Mouse (Mus musculus) liver, adult 2 months (tissue): ENCODE measurements around the gene Dync2h1.

Experiments
- CTCF ChIP-seq: fragments of 200-500 bp; IDR thresholded peaks from 2 replicates; pipeline ENCODE4 v1.5.1; 2011; ENCODE audit warnings: low read depth, low read length, control low read depth
- POLR2A ChIP-seq: fragments of 200-500 bp; IDR thresholded peaks from 2 replicates; pipeline ENCODE4 v1.6.1; 2011; ENCODE audit warnings: low read length, control low read depth; ENCODE audit not compliant: insufficient read depth; ENCODE audit errors: extremely low read depth

- TF ChIP-seq CTCF = no peak
- no peak for TF ChIP-seq POLR2A
These were observed 24.5 kb downstream of the Dync2h1 start for GRCm38 (mm10) chr9:7159718-7160117.
